Mouse (Mus musculus): ENCODE results near the gene Phf3. TPM values are rescaled to one million over a fixed set of nuclear protein-coding genes. Genes with fewer than 3 reads are reported as not detected.

The Phf3 gene
- polyA plus RNA-seq, 1 experiment from 2014 or later, result 56.9 TPM

GRCm38 (mm10) chr1:30755453-30756224 lies 118.1 kb downstream of the Phf3 start:
- Histone ChIP-seq H3K4me3 (replicated peaks; ENCODE audit: low read length) (no peak overlapping the region), H3K9ac (no peak overlapping the region), H3K9me3 (ENCODE audit: control insufficient read depth, low read length) (no peaks in the 10 kb centered on the region), H3K4me1 (replicated peaks; ENCODE audit: control insufficient read depth, insufficient read depth, low read length) (peaks cover 3% of the 10 kb centered on the region; the same call in 1 of the 2 replicates), H3K27me3 (ENCODE audit: control insufficient read depth, insufficient read depth, low read length) (no peaks in the 10 kb centered on the region), H3K4me2 (replicated peaks) (no peak overlapping the region), H3K36me3 (replicated peaks; ENCODE audit: control insufficient read depth, insufficient read depth) (no peaks in the 10 kb centered on the region), H3K27ac (no peak overlapping the region)
- DNase-seq (ENCODE audit: low spot score) (no peak), ATAC-seq (ENCODE audit: low FRiP score) (no peak)
- 68% methylated on average over 3 of the region's 3 CpGs for WGBS

Other genes with a start within 250 kb of the Phf3 start
- not detected in 2 replicates for gene AC153137.1, start 104.0 kb upstream of the Phf3 start, polyA plus RNA-seq (2014; fragmentation: Nextera tagmentation; extraction: Ambion mirVana)

All from hindbrain, embryonic 14.5 days (tissue).